Mouse (Mus musculus): ENCODE results near the gene Ube2s. TPM values are rescaled to one million over a fixed set of nuclear protein-coding genes. Genes with fewer than 3 reads are reported as not detected.

Gene Ube2s
- total and polyA plus RNA-seq, 3 experiments: 171 to 538 (median 210) TPM

GRCm38 (mm10) chr7:4783667-4784268 is 28.6 kb downstream of the Ube2s start:
- no peak for TF ChIP-seq CTCF (IDR thresholded peaks at IDR 0.05; ENCODE audit: low read depth, low read length)
- TF ChIP-seq POLR2AphosphoS5 (IDR thresholded peaks at IDR 0.05; ENCODE audit: insufficient replicate concordance, low read depth, low read length): no peak
- TF ChIP-seq GATA1 (IDR thresholded peaks at IDR 0.05; ENCODE audit: borderline replicate concordance, low read length): no peak
- TF ChIP-seq TAL1 (conservative IDR thresholded peaks at IDR 0.05; ENCODE audit: low read depth, low read length): peak; percentile 64; the same call in 1 of the 2 replicates
- peak; percentile 74 for DNase-seq (ENCODE audit: low spot score)
- peak overlapping the region; percentile 37; the same call in 1 of the 2 replicates for H3K4me3 ChIP-seq (ENCODE audit: low read depth, low read length)

GRCm38 (mm10) chr7:4782759-4783158 is 29.6 kb downstream of the Ube2s start, which contains the start of the genes Il11 and Tmem190:
Gene Il11, minus strand, starts transcription at chr7:4782859.
Gene Tmem190, plus strand, starts transcription at chr7:4782937.
- Histone ChIP-seq H3K36me3 (replicated peaks) (peaks cover 47% of the 10 kb centered on the region), H3K27me3 (ENCODE audit: insufficient read depth, low read length) (peaks cover 8% of the 10 kb centered on the region), H3K9me3 (replicated peaks) (no peaks in the 10 kb centered on the region), H3K4me3 (ENCODE audit: low read depth, low read length) (peak within 1 kb of the TSS; percentile 37; the same call in 1 of the 2 replicates), H3K4me1 (ENCODE audit: insufficient read depth, low read depth, low read length) (peaks cover 89% of the 10 kb centered on the region)
- ATAC-seq (ENCODE audit: extremely low read depth, insufficient number of reproducible peaks, low FRiP score, poor library complexity, severe bottlenecking) (no peak), DNase-seq (ENCODE audit: low spot score) (no peak)
- TF ChIP-seq GATA1 (IDR thresholded peaks at IDR 0.05; ENCODE audit: borderline replicate concordance, low read length): no peak
- no peak for TF ChIP-seq CTCF (IDR thresholded peaks at IDR 0.05; ENCODE audit: low read depth, low read length)
- no peak for TF ChIP-seq GATA2 (IDR thresholded peaks at IDR 0.05; ENCODE audit: borderline replicate concordance, low read depth, low read length)
- TF ChIP-seq TAL1 (conservative IDR thresholded peaks at IDR 0.05; ENCODE audit: low read depth, low read length): no peak
- TF ChIP-seq POLR2AphosphoS5 (IDR thresholded peaks at IDR 0.05; ENCODE audit: insufficient replicate concordance, low read depth, low read length): no peak

More at GRCm38 (mm10) chr7:4783667-4784268, 28.6 kb downstream of the Ube2s start:
- Histone ChIP-seq H3K27me3 (ENCODE audit: insufficient read depth, low read length) (0 out of 2 replicates have a peak, but pooled peaks cover under 1% of the 10 kb centered on the region), H3K9me3 (replicated peaks) (no peaks in the 10 kb centered on the region), H3K36me3 (replicated peaks) (peaks cover 48% of the 10 kb centered on the region), H3K4me1 (ENCODE audit: insufficient read depth, low read depth, low read length) (peaks cover 90% of the 10 kb centered on the region)
- ATAC-seq (ENCODE audit: extremely low read depth, insufficient number of reproducible peaks, low FRiP score, poor library complexity, severe bottlenecking): peak; percentile 70

DNA sequence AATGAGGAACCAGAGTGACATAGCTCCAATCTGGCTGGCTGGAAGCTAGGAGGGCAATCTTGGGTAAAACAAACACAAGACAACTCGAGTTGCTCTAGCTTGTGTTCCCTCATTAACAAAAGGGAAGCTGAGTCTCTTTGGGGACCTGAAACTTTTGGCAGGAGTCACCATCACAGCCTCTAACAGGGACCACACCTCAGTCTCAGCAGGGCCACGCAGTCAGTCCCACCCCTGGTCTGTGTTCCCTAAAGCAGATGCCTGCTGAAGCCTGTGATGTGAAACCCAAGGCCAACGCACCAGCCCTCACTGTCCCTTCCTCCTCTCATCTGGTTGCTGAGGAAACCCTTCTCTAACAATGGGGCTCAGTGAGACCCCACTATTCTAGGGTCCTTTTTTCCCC is 30.3 kb downstream of the Ube2s start:
- Histone ChIP-seq H3K9me3 (replicated peaks) (no peaks in the 10 kb centered on the region), H3K27me3 (ENCODE audit: insufficient read depth, low read length) (peaks cover 14% of the 10 kb centered on the region), H3K4me3 (ENCODE audit: low read depth, low read length) (no peak overlapping the region), H3K36me3 (replicated peaks) (peaks cover 41% of the 10 kb centered on the region), H3K4me1 (ENCODE audit: insufficient read depth, low read depth, low read length) (peaks cover 88% of the 10 kb centered on the region)
- no peak for ATAC-seq (ENCODE audit: extremely low read depth, insufficient number of reproducible peaks, low FRiP score, poor library complexity, severe bottlenecking)
- TF ChIP-seq GATA2 (IDR thresholded peaks at IDR 0.05; ENCODE audit: borderline replicate concordance, low read depth, low read length) (no peak), POLR2AphosphoS5 (IDR thresholded peaks at IDR 0.05; ENCODE audit: insufficient replicate concordance, low read depth, low read length) (no peak), CTCF (IDR thresholded peaks at IDR 0.05; ENCODE audit: low read depth, low read length) (no peak), GATA1 (IDR thresholded peaks at IDR 0.05; ENCODE audit: borderline replicate concordance, low read length) (no peak)
- DNase-seq (ENCODE audit: low spot score): no peak

DNA sequence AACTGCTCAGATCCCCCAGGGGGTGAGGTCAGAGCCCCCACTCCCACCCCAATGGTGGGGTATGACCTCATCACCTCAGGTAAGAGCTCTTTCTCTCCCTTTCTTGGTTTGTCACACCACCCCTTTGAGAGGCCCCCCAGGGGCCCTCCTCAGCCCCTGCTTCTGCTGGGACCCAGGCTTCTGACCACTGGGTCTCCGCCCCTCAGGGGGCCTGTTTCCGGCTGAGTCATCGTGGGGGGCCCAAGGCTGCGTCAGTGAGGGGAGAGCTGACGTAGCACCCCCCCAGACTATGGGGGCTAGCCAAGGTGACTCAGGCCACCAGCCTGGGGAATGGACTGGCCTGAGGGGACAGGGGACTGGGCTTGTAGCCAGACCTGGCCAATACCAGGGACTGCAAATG is 32.5 kb downstream of the Ube2s start:
- DNase-seq (ENCODE audit: low spot score): no peak
- Histone ChIP-seq H3K27me3 (ENCODE audit: insufficient read depth, low read length) (peaks cover 35% of the 10 kb centered on the region), H3K4me1 (ENCODE audit: insufficient read depth, low read depth, low read length) (peaks cover 78% of the 10 kb centered on the region)

GRCm38 (mm10) chr7:4777851-4778637 is 34.3 kb downstream of the Ube2s start:
- Histone ChIP-seq H3K36me3 (replicated peaks) (peaks cover 2% of the 10 kb centered on the region), H3K4me1 (ENCODE audit: insufficient read depth, low read depth, low read length) (peaks cover 59% of the 10 kb centered on the region), H3K9me3 (replicated peaks) (no peaks in the 10 kb centered on the region), H3K4me3 (ENCODE audit: low read depth, low read length) (no peak overlapping the region), H3K27me3 (ENCODE audit: insufficient read depth, low read length) (peaks cover 47% of the 10 kb centered on the region)
- no peak for DNase-seq (ENCODE audit: low spot score)
- TF ChIP-seq CTCF (IDR thresholded peaks at IDR 0.05; ENCODE audit: low read depth, low read length): no peak
- ATAC-seq (ENCODE audit: extremely low read depth, insufficient number of reproducible peaks, low FRiP score, poor library complexity, severe bottlenecking): no peak

More for the DNA sequence above, 32.5 kb downstream of the Ube2s start:
- no peak for TF ChIP-seq GATA1 (IDR thresholded peaks at IDR 0.05; ENCODE audit: borderline replicate concordance, low read length)
- no peak for TF ChIP-seq POLR2AphosphoS5 (IDR thresholded peaks at IDR 0.05; ENCODE audit: insufficient replicate concordance, low read depth, low read length)
- no peak for TF ChIP-seq GATA2 (IDR thresholded peaks at IDR 0.05; ENCODE audit: borderline replicate concordance, low read depth, low read length)
- no peak for TF ChIP-seq CTCF (IDR thresholded peaks at IDR 0.05; ENCODE audit: low read depth, low read length)
- no peak for TF ChIP-seq TAL1 (conservative IDR thresholded peaks at IDR 0.05; ENCODE audit: low read depth, low read length)
- no peak for ATAC-seq (ENCODE audit: extremely low read depth, insufficient number of reproducible peaks, low FRiP score, poor library complexity, severe bottlenecking)
- H3K9me3 ChIP-seq (replicated peaks): no peaks in the 10 kb centered on the region
- H3K4me3 ChIP-seq (ENCODE audit: low read depth, low read length): peak overlapping the region; percentile 2; the same call in 1 of the 2 replicates
- H3K36me3 ChIP-seq (replicated peaks): peaks cover 20% of the 10 kb centered on the region
